Mouse (Mus musculus) erythroid progenitor cell, adult 5-6 weeks (primary cell): ENCODE results near the gene Cd4. TPM values are rescaled to one million over a fixed set of nuclear protein-coding genes. Genes with fewer than 3 reads are reported as not detected.
"Not testable (repeated sequence)": the region's sequence is repeated elsewhere in the genome, so short reads cannot be mapped to it uniquely, and the experiment has no call there.

Experiments used
- ATAC-seq: replicated peaks from 2 replicates; pipeline ENCODE4 v1.8.0; 2016; ENCODE audit warnings: moderate number of reproducible peaks, mild to moderate bottlenecking, moderate TSS enrichment, inconsistent platforms; ENCODE audit not compliant: poor library complexity, low FRiP score, severe bottlenecking
- total RNA-seq, 2 experiments: library from RNA; stranded (forward) in 1 of 2; stranded (reverse) in 1 of 2; fragments of 150-400 nt in 1 of 2; fragments of 186-747, 209-891 nt in 1 of 2; gene quantifications; 2 replicates each; pipeline versions ENCODE4 v1.2.3 to v1.2.4; 2015 to 2017; ENCODE audit warnings: low replicate concordance in 2 of 2

Cd4 gene
- total RNA-seq, 2 experiments from 2014 or later: 6.8 to 12.2 TPM

DNA sequence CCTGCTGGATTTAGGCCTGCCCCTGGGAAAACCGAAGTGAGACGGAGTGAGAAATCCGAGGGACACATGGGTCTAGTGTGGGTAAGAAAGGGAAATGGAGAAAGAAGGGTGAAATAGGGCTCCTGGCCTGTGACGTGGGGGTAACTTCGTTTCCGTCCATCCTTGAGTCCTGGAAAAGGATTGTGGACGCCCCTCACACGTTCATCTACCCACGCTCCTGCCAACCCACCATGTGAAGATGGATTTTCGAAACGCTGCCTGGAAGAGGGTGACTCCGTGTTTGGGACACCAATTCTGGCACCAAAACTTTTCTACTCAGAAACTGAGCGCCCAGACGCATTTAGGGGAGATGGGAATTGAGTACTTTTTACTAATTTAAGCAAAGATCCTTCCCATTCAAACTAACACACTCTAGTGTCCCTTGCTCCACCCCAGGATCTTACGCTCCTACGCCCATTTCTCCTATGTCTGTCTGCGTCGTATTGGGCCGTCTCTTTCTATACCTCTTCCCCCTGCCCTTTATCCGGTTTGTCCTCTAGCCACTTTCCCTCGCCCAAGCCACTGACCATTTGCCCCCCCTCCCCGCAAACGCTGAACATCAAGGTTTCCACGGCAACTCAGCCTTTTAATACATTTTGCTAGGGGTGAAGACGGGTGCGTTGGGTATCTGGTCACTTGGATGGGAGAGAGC lies 30.0 kb downstream of the Cd4 start:
- ATAC-seq: no peak

DNA sequence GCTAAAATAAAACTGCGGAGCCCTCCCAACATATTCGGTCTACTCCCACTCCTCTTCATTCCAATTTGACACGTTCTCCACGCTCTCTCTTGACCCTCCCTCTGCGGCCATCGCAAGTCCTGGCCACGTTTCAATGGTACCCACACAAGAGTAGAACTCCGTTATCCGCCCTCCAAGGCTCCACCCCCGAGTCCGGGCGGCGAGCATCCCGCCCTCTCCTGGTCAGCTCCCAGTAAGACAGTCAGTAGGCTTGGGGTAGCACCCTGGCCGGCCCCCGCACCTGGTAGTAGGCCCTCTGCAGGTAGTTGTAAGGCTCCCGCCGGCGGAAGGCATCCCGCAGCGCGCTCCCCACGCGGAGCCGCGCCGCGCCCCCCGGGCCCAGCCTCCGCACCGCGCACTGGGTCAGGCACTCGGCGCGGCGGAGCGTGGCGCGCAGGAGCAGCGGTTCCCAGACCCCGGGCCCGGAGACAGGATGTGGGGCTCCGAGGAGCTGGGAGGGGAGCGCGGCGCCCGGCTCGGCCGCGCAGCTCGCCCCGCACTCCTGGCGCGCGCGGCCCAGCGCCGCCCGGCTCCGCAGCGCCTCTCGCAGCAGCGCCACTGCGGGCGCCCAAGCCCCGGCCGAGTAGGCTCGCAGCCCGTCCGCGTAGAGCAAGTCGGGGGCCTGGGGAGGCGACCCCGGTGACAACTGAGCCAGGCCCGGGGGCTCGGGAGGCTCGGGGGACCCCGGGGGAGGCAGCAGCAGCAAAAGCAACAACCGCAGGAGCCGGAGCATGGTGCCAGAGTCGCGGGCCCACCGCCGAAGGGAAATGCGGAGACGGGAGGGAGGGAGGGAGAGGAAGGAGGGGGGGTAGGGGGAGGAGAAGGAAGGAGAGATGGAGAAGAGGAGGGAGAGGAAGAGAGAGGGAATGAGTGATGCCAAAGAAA lies 30.8 kb downstream of the Cd4 start, which contains the start of gene P3h3:
Gene P3h3, minus strand, starts transcription at position 837 of the 924 bp plus-strand sequence.
- no peak for ATAC-seq

DNA sequence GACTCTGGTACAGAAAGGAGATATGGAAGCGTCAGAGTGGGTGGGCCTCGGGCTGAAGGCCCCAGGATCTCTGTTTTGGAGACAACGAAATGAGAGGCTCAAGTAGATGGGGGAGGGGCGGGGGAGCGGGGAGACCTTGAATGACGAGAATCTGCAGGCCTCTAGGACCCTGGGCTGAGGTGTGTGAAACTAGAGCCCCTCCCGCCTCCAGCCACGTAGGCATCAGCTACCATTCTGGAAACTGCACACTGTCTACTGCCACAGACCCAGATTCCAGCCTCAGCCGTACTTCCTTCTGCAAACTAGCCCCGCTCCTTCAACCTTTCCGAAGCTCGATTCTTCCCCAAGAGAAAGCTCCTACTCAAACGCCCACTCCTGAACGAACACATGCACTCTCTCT lies 31.7 kb downstream of the Cd4 start:
- ATAC-seq: no peak

DNA sequence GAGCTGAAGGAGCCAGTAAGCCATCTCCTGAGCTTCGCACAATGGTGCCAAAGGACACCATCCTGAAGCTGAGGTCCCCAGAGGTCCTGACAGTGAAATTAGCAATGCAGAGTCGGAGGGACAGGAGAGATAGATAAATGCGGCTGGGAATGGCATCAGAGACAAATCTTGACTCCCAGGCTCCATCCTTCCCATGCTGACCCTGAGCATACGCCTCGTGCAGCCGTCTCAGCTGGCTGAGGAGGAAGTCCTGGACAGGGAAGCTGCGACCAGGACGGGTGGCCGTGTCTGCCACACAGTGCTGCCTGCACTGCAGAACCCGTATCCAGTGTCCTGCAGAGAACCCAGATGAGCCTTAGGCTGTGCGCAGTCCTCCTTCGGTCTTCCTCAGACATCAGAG lies 33.4 kb downstream of the Cd4 start:
- ATAC-seq: no peak

DNA sequence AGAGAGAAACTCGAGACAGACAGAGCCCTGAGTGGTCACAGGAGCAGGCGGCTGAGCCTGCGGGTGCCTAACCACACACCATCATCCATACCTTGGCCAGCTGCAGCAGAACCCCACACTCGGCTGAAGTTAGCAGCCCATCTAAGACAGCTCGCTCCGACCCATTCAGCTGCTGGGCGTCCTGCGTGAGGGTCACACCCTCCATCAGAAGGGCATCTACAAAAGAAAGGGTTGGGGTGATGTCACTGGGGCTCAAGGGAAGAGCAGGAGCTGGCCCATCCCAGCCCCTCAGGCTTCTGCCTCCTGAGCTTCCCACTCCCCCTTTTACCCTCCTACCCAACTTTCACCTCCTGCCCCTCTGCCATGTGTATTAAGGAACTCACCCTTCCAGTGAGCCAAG lies 37.5 kb downstream of the Cd4 start:
- ATAC-seq: no peak

DNA sequence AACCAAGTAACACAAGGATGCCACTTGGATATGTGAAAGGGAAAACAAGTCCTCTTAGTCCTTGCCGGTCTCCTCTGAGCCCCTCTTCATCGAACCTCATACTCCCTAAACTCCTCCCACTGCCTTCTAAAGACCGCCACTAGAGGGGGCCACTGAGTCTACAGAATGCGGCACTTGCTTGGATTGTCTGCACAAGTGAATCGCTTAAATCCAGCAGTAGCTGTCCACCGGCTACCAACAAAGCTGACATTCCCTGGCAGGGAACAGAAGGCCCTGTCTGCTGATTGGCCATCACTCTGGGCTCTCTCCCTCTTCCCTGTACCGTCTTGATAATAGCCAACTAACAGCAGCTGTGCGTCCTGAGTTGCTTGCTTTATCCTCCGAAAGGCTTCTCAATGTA lies 40.7 kb downstream of the Cd4 start:
- peak; percentile 86 for ATAC-seq

DNA sequence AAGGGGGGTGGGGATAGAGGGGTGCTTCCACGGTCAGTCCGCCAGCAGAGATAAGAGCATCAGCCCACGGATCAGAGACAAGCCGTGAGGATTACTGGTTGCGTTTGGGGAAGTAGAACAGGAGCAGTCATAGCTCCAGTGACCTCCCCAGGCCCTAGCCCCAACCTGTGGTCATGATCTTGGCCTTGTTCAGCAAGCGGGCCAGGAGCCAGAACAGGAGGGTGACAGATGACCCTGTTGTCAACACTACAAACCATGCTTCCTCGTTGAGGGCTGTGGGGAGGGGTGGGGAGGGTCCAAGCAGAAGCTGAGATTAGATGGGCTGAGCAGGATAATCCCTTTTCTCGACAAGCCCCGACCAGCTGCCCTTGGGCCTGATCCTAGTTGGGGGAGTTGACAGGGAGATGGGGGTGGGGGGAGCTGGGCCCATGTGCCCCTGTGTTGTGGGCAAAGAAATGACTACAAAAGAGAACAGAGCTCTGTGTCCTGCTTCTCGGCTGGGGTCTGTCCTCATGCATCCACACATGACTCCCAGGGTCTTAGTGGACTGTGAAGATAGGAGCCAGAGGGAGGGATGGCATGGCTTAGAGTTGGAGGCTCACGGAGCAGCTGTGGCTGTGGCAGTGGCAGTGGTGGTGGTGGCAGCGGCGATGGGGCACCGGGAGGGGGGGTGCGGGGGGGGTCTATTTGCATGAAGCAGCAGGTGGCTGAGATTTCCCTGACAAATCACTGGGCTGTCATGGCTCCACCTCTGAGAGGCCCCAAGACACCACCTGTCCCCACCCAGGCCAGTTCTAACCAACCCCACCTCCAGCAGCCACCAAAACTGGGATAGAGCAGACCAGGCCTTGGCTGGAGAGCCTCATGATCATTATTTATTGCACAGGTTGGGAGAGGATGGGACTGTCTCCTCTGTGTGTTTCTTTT lies 47.5 kb downstream of the Cd4 start, which contains the start of gene Gnb3:
Gene Gnb3, minus strand, starts transcription at position 35 of the 927 bp plus-strand sequence.
- no peak for ATAC-seq

DNA sequence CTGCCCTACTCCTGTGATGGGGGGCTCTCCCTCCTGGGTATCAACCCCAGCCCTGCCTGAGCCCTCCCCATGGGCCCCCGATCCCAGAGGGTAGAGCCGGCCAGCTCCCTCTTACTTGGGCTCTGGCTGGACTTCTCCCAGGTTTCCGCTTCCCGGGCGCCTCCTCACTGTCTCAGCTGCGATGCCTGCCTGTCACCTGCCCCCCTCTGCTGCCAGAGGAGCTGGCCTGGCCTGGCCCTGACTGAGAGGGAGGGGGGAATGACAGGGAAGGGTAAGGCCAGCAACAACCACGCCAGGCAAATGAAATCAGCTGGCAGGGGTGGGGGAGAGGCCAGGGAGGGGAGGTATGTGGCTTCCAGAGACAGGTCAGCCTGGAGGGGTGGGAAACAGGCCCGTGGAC lies 48.2 kb downstream of the Cd4 start:
- no peak for ATAC-seq

DNA sequence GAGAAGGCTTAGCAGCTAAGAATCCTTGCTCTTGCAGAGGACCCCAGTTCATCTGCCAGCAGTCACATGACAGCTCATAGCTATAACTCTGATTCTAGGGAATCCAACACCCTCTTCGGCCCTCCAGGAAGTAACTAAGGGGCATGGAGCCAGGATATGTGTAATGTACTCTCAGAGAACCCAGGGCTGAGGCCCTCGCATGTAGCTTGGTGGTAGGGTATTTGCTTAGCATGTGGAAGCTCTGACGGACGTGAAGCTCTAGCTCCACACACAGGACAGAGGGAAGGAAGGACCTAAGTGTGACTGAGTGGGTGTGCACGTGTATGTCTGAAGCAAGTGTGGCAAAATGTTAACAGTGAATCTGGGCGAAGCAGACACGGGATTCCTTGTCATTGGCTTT lies 51.6 kb downstream of the Cd4 start:
- ATAC-seq: no peak

DNA sequence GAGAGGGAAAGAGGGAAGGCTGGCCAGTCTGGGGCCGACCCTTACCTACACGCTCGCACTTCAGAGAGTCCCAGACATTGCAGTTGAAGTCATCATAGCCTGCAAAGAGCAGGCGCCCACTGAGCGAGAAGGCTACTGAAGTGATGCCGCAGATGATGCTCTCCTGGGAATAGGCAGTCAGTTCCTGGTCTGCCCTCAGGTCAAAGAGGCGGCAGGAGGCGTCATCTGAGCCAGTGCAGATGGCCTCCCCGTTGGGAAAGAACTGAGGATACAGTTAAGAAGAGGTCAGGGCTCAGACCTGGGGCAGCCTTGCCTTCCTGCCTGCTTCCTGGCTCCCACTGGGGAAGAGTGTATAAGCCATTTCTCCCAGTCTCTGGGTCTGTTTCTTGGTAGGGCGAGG lies 52.5 kb downstream of the Cd4 start:
- ATAC-seq: no peak

DNA sequence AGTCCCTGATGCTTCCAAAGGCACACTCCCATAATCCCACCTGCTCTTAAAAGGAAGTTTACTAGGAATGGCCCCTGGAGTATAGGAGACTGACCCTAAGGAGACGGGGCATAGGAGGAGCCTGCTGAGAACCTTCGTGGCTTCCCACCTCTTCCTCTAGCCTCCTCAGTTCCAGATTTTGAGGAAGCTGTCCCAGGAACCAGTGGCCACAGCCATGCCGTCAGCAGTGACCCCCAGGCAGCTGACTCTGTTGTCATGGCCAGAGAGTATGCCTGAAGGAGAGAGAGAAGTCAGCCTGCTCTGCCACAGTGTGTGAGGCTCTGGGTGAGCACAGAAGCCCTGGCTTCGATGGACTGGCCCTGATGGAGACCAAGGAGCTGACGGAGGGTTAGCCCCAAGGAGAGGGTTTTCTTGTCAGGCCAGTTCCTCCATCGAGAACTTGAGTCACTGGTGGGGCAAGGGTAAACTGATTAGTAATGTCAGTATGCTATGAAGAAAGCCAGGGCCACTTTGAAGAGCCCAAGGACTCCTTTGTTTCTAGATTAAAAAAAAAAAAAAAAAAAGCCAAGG lies 53.4 kb downstream of the Cd4 start:
- no peak for ATAC-seq

DNA sequence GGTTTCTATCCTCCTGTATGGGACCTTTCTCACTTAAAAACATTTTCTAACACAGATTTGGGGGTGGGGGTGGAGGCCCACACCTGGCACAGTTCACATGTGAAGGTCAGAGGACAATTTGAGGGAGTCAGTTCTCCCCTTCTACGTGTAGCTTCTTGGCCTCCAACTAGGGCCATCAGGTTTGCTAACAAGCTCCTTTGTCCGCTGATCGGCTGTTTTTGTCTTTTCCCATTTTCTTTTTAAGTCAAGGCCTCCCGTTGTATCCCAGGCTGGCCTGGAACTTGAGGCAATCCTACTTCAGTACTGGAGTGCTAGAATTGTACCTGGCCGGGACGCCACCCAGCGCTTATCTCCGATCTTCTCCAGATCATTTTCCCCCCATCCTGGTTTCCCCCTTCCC lies 56.4 kb downstream of the Cd4 start:
- no peak for ATAC-seq

DNA sequence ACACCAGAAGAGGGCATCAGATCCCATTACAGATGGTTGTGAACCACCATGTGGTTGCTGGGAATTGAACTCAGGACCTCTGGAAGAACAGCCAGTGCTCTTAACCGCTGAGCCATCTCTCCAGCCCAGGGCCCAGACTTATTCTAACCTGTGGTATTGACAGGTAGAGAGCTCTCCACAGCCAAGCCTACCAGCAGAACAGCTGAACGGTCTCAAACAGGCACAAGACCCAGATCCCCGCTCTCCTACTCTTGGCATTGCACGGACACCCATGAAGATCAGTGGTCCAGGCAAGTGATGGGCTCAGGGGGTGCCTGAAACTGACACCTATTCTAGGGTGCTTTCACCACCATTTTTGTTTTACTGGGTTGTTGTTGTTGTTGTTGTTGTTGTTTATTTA lies 56.8 kb downstream of the Cd4 start:
- not testable (repeated sequence) for ATAC-seq

DNA sequence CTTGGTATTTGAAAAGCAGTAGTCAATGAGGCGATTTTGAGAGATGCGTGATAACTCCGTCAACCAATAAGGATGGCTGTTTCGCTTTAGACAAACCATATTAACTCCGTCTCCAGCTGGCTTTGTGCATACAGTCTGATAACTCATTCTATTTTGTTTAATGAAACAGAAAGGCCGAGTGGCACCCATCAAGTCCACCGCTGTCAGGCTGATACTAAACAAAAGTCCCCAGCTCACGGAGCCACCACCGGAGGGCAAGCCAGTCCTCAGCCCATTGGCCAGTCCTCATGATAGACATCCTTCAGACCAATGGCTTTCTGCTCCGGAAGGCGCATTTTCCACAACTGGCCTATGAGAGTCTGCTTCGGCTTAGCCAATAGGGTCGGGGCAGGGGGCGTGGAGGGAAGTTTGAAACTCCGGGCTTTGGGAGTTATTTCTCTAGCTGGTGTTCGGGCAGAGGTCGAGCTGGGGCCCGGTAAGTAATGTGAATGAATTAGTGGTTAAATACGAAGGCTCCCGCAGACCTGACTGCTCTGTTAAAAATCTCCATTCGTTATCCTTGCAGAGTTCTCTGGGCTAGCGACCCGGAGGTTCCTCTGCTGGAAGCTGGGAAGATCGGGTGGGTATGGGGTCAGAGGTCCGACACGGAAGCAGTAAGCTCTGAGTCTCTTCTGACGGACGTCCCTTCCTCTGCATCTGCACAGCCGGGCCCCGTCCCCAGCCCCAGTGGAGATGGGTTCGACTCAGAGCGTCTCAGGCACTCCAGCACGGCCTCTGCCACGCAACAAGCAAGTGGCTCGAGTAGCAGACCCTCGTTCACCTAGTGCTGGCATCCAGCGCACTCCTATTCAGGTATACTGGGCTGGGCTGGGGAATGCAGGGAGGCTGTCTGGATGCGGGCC lies 58.0 kb downstream of the Cd4 start:
- peak; percentile 73 for ATAC-seq

DNA sequence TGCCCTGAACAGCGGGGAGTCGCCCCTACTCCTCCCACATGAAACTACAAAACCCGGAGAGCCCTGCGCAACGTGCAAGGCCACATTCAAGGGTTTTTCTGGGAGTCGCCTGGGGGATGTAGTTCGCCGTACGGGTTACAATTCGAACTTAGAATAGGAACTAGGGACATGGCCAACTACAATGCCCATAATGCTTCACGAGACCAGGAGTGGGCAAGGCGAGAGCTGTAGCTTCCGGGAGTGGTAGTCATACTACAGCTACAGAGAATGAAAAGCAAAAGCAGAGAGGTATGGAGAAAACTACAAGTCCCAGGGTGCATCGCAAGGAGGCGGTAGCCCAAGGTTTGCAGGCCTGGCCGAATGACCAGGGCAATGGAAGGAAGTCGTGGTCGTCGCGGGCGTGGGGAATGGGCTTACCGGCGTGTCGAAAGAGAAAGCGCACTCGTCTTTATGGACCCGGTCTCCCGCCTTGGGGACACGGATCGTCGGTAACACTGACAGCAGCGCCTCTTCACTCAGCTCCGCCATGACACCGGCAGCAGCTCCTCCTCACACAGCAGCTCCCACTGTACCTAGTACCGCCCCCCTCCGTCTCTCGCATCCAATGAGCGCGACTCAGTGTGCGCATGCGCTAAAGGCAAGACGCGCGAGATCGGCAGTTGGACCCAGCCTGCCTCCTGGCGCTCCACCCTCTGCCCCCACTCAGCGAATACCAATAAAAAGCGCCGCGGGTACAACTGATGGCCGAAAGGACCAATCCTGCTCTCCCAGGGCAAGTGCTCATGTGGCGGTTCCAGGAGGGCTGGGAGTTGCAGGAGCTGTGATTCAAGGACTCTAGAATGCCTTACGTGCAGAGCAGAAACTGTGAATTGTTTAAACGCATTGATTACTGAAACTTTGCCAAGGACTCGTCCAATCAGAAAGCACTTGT lies 58.9 kb downstream of the Cd4 start, which contains the start of the genes Usp5 and Cdca3:
Gene Usp5, minus strand, starts transcription at position 617 of the 931 bp plus-strand sequence.
Gene Cdca3, plus strand, starts transcription at position 680 of the 931 bp plus-strand sequence.
- ATAC-seq: peak; percentile 80

DNA sequence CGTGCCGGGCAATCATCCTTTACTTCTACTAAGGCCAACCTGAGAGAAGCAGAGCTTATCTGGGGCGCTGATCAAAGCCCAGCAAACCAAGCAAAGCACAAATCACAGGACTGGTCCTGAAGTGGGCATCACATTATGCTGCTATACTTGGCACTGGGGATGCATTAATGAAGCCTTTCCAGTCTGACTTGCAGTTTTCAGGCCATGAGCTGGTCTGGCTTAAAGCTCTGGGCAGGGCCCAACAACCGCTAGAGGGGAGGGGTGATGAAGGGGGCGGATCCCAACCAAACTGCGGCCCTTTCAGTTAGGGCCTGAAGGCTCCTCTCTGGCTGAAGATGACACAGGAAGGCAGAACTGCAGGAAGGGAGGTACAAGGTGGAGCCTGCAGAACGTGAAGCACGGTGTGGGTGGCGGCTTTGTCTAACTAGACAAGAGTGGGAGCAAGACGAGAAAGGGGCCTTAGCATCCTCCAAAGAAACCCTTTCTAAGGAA lies 59.9 kb downstream of the Cd4 start:
- no peak for ATAC-seq

DNA sequence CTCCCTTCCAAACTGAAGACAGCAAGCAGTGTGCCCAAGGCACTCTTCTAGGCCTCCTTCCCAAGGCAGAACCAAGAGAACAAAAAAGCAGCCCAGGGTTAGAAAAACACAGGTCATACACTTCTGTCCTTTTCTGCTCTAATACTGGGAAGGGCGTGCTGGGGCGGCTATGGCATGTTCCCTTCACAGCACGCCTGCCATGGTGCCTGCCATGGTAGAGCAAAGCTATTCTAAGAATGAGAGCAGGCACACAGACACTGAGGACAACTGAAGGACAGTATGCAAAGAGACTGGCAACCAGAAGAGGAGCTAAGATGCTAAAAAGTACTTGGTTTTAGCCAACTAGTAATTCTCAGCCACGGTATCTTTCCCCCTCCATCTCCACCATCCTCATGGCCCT lies 66.0 kb downstream of the Cd4 start:
- ATAC-seq: no peak
